Mouse (Mus musculus): Measurements from ENCODE around the gene Ascc2. TPM values are rescaled to one million over a fixed set of nuclear protein-coding genes. Genes with fewer than 3 reads are reported as not detected.

The Ascc2 gene
- polyA plus RNA-seq, 1 experiment, result 54.5 TPM

DNA sequence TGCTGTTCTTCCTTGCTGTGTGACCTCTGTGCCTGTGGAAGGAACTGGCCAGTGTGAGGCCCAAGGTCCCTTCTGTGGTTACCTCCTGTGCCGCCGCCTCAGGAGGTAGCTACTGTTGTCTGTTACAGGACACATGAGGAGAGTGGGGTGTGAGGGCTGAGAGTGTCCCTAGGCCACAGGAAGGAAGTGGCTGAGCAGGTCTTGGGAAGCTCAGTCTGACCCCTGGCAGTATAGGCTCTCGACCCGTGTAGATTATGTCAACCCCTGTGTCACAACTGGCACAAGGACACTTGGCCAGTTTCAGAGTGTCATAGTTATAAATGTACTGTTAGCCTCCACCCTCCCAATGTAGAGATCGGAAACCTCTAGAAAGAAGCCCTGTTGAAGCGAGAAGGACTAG, 46.0 kb downstream of the Ascc2 start:
- Histone ChIP-seq H3K4me1 (ENCODE audit: control insufficient read depth, insufficient read depth, low read length) (no peaks in the 10 kb centered on the region), H3K27ac (ENCODE audit: control insufficient read depth, insufficient read depth, low read depth, low read length) (no peak overlapping the region), H3K4me3 (ENCODE audit: control insufficient read depth, low read depth, low read length) (no peak overlapping the region), H3K36me3 (ENCODE audit: control insufficient read depth, insufficient read depth, low read length) (peaks cover 1% of the 10 kb centered on the region; the same call in 1 of the 2 replicates), H3K27me3 (ENCODE audit: control insufficient read depth, insufficient read depth, low read length) (no peaks in the 10 kb centered on the region)
- TF ChIP-seq CTCF (IDR thresholded peaks at IDR 0.05; ENCODE audit: control insufficient read depth, insufficient read depth, insufficient replicate concordance, low read depth, low read length) (no peak), POLR2A (IDR thresholded peaks at IDR 0.05; ENCODE audit: control insufficient read depth, low read depth, low read length) (no peak)

GRCm38 (mm10) chr11:4684186-4684585, 46.6 kb downstream of the Ascc2 start:
- Histone ChIP-seq H3K27me3 (ENCODE audit: control insufficient read depth, insufficient read depth, low read length) (no peaks in the 10 kb centered on the region), H3K27ac (ENCODE audit: control insufficient read depth, insufficient read depth, low read depth, low read length) (no peak overlapping the region), H3K4me3 (ENCODE audit: control insufficient read depth, low read depth, low read length) (no peak overlapping the region), H3K4me1 (ENCODE audit: control insufficient read depth, insufficient read depth, low read length) (no peaks in the 10 kb centered on the region), H3K36me3 (ENCODE audit: control insufficient read depth, insufficient read depth, low read length) (peaks cover 1% of the 10 kb centered on the region; the same call in 1 of the 2 replicates)
- TF ChIP-seq CTCF (IDR thresholded peaks at IDR 0.05; ENCODE audit: control insufficient read depth, insufficient read depth, insufficient replicate concordance, low read depth, low read length), result no peak
- TF ChIP-seq POLR2A (IDR thresholded peaks at IDR 0.05; ENCODE audit: control insufficient read depth, low read depth, low read length), result no peak

DNA sequence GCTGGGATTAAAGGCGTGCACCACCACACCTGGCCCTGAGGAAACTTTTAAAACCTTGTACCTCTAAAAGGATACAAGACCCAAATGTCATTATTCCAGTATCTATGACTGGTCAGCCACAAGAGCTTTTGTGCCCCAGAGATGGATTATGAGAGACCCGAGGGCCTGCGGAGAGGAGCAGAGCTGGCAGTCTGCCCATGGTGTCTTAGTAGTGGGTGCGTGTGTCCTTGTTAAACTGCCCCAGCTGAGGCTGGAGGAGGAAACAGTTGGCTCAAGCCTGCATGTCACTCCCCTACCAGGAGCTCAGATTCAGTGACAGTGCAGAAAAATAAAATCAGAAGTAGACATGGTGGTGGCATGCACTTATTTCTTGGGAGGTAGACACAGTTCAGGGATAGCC, 47.5 kb downstream of the Ascc2 start:
- Histone ChIP-seq H3K27ac (ENCODE audit: control insufficient read depth, insufficient read depth, low read depth, low read length) (no peak overlapping the region), H3K4me1 (ENCODE audit: control insufficient read depth, insufficient read depth, low read length) (no peaks in the 10 kb centered on the region), H3K36me3 (ENCODE audit: control insufficient read depth, insufficient read depth, low read length) (peaks cover 1% of the 10 kb centered on the region; the same call in 1 of the 2 replicates), H3K27me3 (ENCODE audit: control insufficient read depth, insufficient read depth, low read length) (no peaks in the 10 kb centered on the region), H3K4me3 (ENCODE audit: control insufficient read depth, low read depth, low read length) (no peak overlapping the region)
- TF ChIP-seq POLR2A (IDR thresholded peaks at IDR 0.05; ENCODE audit: control insufficient read depth, low read depth, low read length) (no peak), CTCF (IDR thresholded peaks at IDR 0.05; ENCODE audit: control insufficient read depth, insufficient read depth, insufficient replicate concordance, low read depth, low read length) (no peak)

GRCm38 (mm10) chr11:4685510-4685909, 48.0 kb downstream of the Ascc2 start:
- Histone ChIP-seq H3K27me3 (ENCODE audit: control insufficient read depth, insufficient read depth, low read length) (no peaks in the 10 kb centered on the region), H3K27ac (ENCODE audit: control insufficient read depth, insufficient read depth, low read depth, low read length) (no peak overlapping the region), H3K4me3 (ENCODE audit: control insufficient read depth, low read depth, low read length) (no peak overlapping the region), H3K4me1 (ENCODE audit: control insufficient read depth, insufficient read depth, low read length) (no peaks in the 10 kb centered on the region), H3K36me3 (ENCODE audit: control insufficient read depth, insufficient read depth, low read length) (peaks cover 1% of the 10 kb centered on the region; the same call in 1 of the 2 replicates)
- TF ChIP-seq POLR2A (IDR thresholded peaks at IDR 0.05; ENCODE audit: control insufficient read depth, low read depth, low read length) (no peak), CTCF (IDR thresholded peaks at IDR 0.05; ENCODE audit: control insufficient read depth, insufficient read depth, insufficient replicate concordance, low read depth, low read length) (no peak)

- Histone ChIP-seq H3K36me3 (ENCODE audit: control insufficient read depth, insufficient read depth, low read length) (no peaks in the 10 kb centered on the region), H3K27me3 (ENCODE audit: control insufficient read depth, insufficient read depth, low read length) (no peaks in the 10 kb centered on the region), H3K4me1 (ENCODE audit: control insufficient read depth, insufficient read depth, low read length) (peaks cover under 1% of the 10 kb centered on the region; the same call in 1 of the 2 replicates), H3K27ac (ENCODE audit: control insufficient read depth, insufficient read depth, low read depth, low read length) (no peak overlapping the region), H3K4me3 (ENCODE audit: control insufficient read depth, low read depth, low read length) (no peak overlapping the region)
- TF ChIP-seq POLR2A (IDR thresholded peaks at IDR 0.05; ENCODE audit: control insufficient read depth, low read depth, low read length) (no peak), CTCF (IDR thresholded peaks at IDR 0.05; ENCODE audit: control insufficient read depth, insufficient read depth, insufficient replicate concordance, low read depth, low read length) (no peak)
These were observed 49.5 kb downstream of the Ascc2 start for GRCm38 (mm10) chr11:4687027-4687426.

GRCm38 (mm10) chr11:4687874-4688273, 50.3 kb downstream of the Ascc2 start:
- Histone ChIP-seq H3K27me3 (ENCODE audit: control insufficient read depth, insufficient read depth, low read length) (no peaks in the 10 kb centered on the region), H3K4me3 (ENCODE audit: control insufficient read depth, low read depth, low read length) (no peak overlapping the region), H3K27ac (ENCODE audit: control insufficient read depth, insufficient read depth, low read depth, low read length) (no peak overlapping the region), H3K4me1 (ENCODE audit: control insufficient read depth, insufficient read depth, low read length) (peaks cover 2% of the 10 kb centered on the region; the same call in 1 of the 2 replicates), H3K36me3 (ENCODE audit: control insufficient read depth, insufficient read depth, low read length) (no peaks in the 10 kb centered on the region)
- TF ChIP-seq POLR2A (IDR thresholded peaks at IDR 0.05; ENCODE audit: control insufficient read depth, low read depth, low read length) (no peak), CTCF (IDR thresholded peaks at IDR 0.05; ENCODE audit: control insufficient read depth, insufficient read depth, insufficient replicate concordance, low read depth, low read length) (no peak)

GRCm38 (mm10) chr11:4688632-4689380, 51.3 kb downstream of the Ascc2 start:
- H3K4me3 ChIP-seq (ENCODE audit: control insufficient read depth, low read depth, low read length), result no peak overlapping the region
- no peaks in the 10 kb centered on the region for H3K36me3 ChIP-seq (ENCODE audit: control insufficient read depth, insufficient read depth, low read length)

More at GRCm38 (mm10) chr11:4688632-4689380, 51.3 kb downstream of the Ascc2 start:
- Histone ChIP-seq H3K27ac (ENCODE audit: control insufficient read depth, insufficient read depth, low read depth, low read length) (no peak overlapping the region), H3K4me1 (ENCODE audit: control insufficient read depth, insufficient read depth, low read length) (peaks cover 2% of the 10 kb centered on the region; the same call in 1 of the 2 replicates), H3K27me3 (ENCODE audit: control insufficient read depth, insufficient read depth, low read length) (no peaks in the 10 kb centered on the region)
- TF ChIP-seq POLR2A (IDR thresholded peaks at IDR 0.05; ENCODE audit: control insufficient read depth, low read depth, low read length) (no peak), CTCF (IDR thresholded peaks at IDR 0.05; ENCODE audit: control insufficient read depth, insufficient read depth, insufficient replicate concordance, low read depth, low read length) (no peak)
